Mouse (Mus musculus) lung, postnatal 36 days (tissue): ENCODE results near the gene Cdk14.
A peak's percentile ranks its signal among the peaks of the same experiment; 100 is the strongest.

Experiments used
- DNase-seq: peaks from one replicate; pipeline ENCODE4 v3.0.0; 2022; ENCODE audit warnings: mixed read lengths

Cdk14 gene

DNA sequence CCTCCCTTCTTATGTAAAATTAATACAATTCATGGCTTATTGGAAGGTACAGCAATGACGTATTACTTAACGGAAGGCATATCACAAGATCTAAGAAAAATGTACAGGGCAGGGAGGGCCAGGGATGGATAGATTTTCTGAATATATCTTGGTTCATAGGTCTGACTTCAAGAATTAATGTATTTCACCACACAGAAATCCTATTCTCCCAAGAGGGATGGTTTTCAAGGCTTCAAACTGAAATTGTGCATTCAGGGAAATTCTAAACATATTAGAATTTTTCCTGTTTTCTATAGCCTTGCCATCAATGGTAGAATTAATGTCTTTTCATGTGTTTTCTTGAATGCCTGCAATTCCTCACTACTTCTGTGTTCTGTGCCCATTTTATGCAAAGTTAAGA lies 593.2 kb downstream of the Cdk14 start:
- DNase-seq = no peak

DNA sequence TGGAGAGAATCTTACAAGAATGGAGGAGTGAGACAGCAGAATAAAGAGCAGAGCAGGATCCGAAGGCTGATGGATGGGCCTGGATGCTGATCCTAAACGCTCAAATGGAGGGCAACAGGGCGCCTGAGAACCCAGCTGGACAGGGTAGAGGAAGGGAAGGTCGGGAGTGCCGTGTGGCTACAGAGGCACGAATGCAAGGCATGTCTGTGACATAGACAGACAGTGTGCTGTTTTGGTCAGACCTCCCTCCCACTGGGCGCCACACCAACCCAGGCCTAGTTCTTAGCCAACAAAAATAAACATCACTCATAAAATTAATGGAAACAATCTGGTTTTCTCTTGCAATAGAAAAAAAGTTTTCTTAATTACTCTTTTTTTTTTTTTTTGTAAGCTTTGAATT lies 594.2 kb downstream of the Cdk14 start:
- peak; percentile 68 for DNase-seq

DNA sequence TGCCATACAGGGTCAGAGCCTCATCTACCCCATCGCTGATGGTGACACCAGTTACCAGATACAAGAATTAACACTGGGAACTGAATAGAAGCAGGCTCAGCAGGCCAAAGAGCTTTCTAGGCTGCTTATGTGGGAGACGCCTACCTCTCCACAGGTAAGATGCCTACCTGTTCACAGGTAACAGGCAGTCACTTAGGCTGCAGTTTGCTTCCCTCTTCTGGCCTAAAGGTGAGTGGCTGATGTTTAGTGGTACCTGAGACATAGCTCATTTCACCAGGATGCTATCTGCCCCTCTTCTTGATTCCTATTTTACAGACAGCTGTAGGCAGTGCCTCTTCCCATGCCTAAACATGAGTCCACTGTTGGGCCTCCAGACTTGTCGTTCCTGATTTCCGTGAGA lies 595.0 kb downstream of the Cdk14 start:
- peak; percentile 32 for DNase-seq

DNA sequence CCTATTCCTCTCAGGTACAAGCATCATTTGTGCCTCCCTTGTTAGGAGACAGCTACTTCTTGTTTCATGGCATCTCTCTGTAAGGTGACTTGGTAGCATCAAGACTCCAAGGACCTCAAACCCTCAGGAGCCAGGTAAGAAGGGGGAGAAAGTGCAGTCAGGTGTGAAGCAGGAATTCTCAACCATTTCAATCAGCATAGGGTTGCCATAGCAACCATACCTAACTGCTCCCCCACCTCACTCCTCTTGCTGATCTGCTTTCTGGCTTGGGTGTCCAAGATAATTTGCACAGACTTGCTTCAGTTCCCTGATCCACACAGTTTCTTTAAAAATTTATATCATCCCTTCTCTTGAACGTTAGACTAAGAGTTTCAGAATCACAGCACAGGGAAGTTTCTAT lies 595.9 kb downstream of the Cdk14 start:
- no peak for DNase-seq

DNA sequence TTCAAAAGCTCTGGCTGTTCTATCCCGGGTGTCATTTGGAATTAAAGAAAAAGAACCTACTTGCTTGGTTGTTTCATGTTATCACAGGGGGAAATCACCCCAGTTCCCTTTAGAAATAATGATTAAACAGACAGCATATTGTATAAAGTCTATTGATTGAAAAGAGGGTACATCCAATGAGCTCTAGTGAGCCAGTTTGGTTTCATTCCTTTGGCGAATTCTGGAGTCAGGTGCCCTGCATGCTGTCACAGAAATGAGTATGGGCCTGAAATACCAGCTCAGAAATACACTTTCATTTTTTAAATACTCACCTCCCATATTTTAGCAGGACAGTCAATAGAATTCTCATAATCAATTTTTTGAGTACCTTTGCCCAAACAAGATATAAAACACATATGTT lies 598.1 kb downstream of the Cdk14 start:
- no peak for DNase-seq

DNA sequence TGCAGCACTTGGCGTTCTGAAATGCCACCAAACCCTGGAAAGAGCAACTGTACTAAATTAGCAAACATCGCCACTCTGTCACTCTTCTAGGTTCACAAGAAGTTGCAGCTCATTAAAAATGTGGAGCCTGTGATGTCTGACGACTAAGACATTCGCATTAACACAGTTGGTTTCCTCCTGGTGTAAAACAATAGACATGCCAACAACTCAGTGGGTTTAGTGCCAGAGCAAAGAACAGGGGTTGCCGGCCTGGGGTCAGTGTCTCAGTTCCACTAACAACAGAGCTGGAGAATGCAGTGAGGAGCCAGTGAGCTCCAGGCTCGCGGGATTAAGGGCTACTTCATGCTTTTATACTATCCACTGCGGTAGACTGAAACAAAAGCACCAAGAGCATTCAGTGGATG lies 598.7 kb downstream of the Cdk14 start:
- no peak for DNase-seq

DNA sequence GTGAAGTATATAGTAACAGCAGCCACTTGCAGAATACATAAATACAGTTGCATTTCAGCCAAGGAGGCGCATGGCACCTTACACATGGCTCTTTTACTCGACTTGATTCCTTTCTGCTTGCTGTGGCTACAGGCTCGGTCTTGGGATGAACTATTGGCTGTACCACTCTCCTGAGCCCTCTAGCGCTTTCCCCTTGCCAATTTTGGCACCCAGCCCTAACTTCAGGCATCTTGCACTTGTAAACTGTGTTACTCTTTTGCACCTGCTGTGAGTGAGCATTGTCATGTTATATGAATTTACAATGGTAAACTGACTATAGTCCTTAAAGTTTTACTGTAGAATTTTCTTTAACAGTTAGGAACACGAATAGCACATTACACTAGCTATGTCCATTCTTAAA lies 603.1 kb downstream of the Cdk14 start:
- DNase-seq = no peak

DNA sequence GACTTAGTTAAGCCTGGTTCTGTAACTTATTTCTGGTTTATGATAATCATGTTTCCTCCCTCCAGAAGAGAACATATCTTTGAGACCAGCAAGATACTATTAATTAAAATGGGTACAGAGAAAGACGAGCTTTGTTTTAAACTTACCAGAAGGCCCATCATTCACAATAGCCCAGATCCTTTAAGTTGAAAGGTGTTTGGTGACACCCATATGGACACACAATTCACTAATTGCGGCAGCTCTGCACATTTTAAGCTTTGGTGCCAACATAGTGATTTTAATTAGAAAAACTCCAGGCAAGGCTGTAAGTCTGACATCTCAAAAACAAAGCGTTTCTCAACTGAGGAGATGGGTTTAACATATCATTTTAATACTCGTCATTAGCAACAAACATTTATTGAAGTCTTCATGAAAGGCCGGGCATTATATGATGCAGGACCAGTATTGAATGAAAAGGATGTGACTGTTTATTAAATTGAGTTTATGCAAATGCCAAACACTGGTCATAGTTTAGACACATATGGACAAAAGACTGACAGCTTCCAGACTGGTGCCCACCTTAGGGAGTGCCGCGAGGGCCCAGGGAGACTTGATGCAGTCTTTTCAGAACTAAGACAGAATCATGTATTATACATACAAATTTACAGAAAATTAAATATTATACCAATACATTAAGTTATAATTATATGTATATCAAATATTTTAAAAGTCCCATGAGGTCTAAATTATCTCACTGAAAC lies 605.5 kb downstream of the Cdk14 start:
- DNase-seq = no peak

DNA sequence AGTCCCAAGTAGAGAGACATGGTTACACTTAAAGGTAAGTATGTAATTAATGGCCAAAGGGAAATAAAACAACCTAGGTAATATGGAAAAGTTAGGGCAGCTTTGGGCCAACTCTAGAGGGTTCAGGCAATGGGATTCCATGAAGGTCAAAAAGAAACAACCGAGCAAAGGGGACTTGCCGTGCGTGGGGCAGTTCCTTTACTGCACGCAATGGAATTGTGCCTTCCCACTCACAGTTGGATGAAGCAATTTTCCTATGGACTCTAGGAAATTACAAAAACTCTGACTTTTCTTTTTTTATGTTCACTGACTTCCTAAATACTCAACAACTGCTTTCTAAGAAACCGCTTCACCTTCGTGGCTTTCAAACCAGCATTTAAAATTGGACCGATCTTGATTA lies 606.8 kb downstream of the Cdk14 start:
- no peak for DNase-seq

DNA sequence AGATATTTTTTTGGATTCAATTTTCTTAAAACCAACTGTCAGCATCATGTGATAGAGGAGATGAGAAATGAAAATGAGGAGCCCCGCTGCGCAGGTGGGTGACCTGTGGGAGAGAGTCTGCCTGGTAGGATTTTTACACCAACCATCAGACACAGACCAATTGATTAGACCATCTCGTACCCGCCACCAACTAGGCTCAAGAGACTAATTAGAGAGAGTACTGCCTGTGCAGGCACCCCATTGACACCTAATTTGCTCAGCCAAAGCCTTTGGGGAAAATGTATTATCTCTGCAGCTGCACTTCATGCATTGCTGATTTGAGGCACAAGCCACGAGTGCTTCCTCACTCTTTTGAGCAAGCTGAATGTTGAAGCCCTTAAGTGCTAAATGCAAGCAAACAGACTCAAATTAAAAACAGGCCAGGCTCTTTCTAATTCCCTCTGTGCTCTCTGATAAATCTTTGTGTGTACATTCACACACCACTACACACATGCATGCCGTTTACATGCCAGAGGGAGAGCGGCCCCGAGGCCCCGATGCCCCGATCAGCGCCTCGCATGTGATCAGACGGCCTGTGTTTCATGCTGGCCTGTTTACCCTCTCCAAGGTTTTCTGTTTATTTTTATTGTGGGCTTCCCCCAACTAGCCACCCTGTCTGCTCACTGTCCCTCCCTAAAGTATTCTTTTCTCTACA lies 607.9 kb downstream of the Cdk14 start:
- DNase-seq = no peak

DNA sequence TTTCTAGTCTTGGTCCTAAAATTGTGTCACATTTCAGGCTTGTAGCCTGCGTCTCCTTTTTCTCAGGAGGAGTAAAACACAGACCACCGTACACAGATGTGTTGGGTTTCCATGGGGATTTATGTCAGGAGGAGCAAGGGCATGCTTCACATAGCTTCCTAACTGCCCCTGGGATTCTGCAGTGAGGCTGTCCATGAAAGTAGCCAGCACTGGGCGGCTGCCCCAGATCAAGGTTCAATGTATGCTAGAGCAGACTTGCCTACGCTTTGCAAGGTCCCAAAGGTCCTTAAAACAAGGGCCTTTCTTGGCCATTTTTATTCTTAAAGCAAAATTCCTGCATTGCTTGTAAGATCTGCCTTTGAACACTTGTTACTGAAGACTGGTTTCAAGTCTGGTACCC lies 614.9 kb downstream of the Cdk14 start:
- DNase-seq = no peak

DNA sequence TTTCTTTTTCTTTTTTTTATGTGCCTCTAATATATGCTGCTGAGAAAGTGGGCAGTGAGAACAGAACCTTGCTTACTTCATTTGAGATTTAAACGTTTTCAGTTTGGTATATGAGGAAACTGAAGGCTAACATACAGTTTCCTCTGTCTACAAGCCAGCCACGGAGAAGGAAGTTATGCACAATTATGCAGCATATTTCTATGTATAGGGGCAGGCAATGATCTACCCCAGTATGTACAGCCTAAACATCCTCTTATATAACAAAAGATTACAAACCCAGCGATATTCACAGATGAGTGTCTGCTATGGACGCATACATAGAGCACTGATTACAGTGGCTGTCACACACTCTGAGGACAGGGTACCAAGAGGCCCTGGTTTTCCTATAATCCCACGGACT lies 616.4 kb downstream of the Cdk14 start:
- no peak for DNase-seq

DNA sequence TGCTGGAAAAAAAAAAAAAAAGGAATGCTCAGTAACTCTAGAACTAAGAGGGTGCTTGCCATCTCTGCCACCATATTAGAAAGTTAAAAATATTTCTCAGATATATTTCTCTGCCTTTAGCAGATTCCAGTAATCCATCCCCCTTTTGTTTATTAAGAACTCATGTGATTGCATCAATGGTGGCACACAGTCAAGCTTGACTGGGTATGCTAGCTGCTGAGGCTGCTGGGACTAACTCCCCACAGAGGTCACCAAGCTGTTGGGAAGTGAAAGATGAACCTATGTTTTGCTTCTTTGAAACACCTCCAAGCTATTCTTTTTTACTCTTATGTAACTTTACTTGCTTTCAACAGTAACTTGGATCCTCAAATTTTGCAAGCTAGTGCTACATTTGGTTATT lies 618.1 kb downstream of the Cdk14 start:
- no peak for DNase-seq

DNA sequence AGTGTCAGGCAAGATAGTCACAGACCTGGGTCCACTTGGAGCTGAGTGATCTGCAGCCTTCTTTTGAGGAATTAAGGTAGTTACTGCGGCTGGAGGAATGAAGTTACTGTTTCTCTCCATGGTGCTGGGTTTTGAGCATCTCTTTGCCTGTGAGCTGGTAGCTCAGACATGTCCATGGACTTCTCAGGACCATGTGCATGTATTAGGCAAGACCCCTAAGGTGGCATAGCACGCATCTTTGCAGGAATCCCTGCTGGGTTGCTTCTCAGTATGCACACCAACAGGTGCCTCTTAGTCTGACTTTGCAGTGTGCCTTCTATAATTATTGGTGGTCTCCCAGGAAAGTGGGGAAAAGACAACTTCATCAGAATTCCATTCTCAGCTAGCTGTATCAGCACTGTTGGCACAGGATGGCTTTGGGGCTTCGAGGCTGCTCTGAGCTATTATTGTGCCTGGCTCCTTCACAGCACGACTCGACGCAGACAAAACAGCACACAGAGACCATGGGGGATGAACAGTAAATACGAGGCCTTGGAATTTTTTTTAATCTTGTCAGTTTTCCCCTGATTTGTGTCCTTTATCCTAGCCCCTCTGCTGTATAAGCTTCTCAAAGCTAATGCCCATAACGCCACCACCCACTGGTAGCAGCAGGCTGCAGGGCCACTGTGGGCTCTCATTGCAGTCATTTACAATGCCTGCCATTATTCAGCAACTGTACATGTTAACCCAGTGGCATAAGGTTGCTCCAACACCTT lies 618.8 kb downstream of the Cdk14 start:
- DNase-seq = no peak

DNA sequence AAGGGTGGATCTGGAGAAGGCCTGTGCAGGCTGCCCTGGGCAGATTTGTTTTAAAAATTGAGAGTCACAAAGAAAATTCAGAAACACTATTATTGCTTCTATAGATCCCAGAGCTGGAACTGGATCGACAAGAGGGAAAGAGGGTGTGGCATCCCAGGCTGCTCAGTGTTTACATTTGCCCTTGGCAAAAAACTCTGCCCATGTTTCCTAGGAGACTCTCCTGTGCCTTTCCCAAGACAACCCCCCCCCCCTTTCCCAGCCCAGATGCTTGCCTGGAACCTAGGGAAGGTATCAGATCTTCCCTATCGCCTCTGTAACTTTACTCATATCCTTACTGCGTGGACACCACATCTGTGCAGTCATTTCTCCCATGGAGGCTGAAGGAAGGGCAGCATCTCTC lies 628.9 kb downstream of the Cdk14 start:
- DNase-seq = peak; percentile 12

DNA sequence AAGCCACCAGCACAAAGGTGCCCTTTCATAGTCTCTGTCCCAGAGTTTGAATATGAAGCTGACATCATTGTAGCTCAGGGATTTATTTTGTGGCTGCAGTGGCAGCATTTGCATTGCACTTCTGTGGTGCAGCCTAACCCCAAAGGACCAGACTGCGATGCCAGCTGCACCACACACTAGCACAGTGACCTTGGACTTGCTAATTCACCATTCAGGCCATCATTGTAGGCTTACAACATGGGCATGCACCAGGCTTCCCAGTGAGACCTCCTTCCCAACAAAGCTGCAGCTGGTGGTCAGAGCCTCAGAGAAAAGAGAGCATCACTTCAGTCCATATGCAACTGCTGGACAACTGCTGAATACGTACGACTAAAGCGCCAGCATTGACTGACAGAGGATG lies 629.8 kb downstream of the Cdk14 start:
- no peak for DNase-seq

DNA sequence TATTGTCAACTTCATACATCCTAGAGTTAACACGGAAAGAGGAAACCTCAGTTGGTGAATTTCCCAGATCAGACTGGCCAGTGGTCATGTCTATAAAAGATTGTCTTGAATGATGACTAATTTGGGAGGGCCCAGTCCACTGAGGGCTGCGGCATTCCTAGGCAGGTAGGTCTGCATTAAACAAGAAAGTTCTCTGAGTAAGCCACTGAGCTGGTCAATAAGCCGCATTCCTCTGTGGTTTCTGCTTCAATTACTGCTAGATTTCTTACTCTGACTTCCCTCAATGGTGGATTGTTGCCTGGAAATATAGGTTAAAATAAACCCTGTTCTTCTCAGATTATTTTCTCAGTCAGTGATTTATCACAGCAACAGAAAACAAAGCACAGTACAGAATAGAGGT lies 631.6 kb downstream of the Cdk14 start:
- no peak for DNase-seq

DNA sequence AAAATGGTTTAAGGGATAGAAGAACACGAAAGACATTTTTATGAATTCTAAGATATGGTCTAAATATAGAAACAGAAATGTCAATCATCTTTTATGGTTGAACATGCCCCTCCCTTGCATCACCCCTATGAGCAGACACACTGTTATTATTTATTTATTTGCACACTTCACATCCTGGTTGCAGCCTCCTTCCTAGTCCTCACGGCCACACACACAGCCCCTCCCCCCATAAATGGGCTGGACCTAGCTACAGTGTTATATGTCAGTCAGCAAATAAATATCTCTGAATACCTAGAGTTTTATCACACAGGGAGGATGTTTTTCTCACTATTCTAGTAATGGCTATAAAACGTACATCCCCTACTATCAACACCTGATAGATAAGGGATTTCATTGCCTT lies 633.3 kb downstream of the Cdk14 start:
- no peak for DNase-seq

DNA sequence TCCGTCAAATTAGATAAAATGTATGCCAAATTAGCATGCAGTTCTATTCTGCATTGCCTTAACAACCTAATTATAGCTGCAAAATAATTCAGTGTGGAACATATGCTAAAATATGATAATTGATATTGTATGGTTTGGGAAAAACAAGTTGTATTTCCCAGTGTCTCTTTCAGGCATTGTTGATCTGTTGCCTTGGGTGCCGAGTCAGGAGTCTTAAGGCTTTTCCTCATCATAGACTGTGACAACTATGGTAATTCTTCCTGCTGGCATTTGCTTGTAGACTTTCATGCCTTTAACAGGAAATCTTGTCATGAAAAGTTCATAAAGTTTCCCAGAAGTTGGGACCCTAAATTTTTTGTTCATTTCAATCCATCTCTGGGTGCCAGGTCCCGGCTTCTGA lies 641.8 kb downstream of the Cdk14 start:
- DNase-seq = no peak

DNA sequence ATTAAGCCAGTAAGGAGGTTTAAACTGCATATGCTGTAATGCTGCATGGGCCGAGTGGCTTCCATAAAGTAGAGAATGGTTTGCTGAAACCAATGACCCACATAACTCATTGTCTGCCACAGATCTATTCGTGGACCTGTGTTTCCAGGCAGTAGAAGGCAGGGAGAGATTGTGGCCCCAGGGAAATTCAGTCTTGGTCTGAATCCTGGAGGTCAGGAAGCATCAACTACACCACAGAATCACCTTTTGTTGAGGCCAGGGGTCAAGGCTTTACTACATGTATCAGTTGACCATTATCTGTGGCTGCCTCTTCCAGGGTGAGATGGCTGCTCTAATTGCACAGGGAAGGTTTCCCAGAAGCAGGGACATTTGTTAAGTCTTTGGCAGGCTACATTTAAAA lies 643.6 kb downstream of the Cdk14 start:
- DNase-seq = no peak

DNA sequence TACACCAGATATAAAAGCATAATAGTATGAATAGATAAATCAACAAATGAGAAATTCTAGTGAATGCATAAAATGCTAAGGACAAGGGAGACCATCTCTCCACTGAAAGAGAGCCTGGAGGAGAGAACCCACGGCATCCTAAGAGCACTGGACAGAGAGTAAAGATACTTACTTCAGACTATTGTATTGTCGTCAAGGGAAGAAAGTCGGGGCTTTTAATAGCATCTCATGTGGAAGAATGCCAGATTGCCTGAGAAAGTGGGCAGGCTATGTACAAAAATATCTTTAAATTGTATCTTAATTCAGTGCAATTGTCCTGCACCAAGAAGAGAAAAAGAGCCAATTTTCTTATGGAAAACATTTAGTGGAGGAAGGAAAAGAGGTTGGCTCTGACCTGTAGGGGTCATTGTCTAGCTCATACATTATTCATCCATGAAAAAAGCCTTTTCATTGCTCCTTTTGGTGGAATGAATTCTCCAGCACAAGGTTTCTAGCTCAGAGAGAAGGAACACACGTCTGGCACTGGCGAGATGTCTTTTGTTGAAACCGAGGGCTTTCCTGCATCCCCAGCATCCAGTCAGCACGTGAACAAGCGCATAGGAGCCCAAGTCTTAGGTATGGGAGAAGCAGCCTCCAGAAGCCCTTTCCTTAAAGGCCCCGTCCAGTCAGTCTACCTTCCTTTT lies 646.9 kb downstream of the Cdk14 start:
- no peak for DNase-seq

DNA sequence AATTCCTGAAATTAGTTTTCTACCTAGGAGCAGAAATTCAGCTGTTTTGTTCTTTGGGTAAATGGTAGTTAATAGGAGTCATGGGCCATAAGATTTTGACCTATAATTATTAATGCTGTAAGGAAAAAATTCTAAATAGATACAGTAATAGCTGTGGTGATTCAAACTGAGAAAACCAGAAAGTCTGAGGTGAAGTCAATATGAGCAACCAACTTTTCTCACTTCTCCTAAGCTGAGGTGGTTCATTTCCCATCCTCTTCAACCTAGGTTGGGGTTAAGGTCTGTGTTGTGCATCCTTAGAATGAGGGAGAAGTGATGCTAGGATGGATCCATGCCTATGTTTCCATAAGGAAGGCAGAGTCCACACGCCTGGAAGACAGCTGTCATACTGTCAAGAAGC lies 649.5 kb downstream of the Cdk14 start:
- no peak for DNase-seq

DNA sequence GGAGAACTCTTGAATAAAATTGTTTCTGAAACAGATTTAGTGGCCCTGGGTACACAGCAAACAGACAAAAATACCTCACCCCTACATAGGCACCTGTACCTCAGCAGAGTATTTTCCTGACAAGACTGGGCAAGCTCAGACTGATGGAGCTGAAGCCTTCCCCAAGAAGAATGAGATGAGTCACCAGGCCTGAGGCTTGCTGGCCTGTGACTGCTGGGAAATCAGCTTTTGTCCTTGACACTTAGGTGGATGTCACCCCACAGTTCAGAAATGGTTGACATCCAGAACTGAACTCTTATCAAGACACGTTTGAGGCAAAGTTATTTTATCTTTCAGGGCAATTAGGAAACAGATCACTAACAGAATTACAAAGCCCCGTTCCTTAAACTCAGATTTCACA lies 652.2 kb downstream of the Cdk14 start:
- no peak for DNase-seq

DNA sequence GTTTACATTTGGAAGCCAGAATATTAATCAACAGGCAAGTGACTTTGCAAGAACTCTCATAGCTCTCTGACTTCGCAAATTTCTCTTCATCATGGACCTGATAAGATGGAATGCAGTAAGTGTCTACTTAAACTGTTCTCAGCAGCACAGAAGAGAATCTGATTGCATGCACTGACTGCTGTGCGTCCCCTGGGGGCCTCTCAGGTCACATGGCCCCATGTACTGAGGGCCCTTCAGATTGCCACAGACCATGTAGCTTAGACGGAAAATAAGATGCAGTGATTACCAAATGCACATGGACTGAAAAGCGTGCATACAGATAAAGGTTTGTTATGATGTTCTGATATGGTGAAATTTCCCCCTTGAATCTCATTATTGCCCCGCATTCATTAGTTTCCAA lies 653.4 kb downstream of the Cdk14 start:
- DNase-seq = no peak
